Mouse (Mus musculus): ENCODE data around the gene Tmem151a. TPM values are rescaled to one million over a fixed set of nuclear protein-coding genes. Genes with fewer than 3 reads are reported as not detected.

Gene Tmem151a
- polyA plus RNA-seq, 1 experiment from 2014 or later, result 10.4 TPM

GRCm38 (mm10) chr19:5097521-5098362 lies 12.4 kb upstream of the Tmem151a start:
- no peaks in the 10 kb centered on the region for H3K27me3 ChIP-seq (ENCODE audit: control insufficient read depth, insufficient read depth, low read length)
- no peak overlapping the region for H3K27ac ChIP-seq (replicated peaks)
- H3K4me2 ChIP-seq (replicated peaks; ENCODE audit: low read depth), result peak overlapping the region; percentile 89
- peaks cover 27% of the 10 kb centered on the region for H3K36me3 ChIP-seq (ENCODE audit: control insufficient read depth, insufficient read depth, low read length)
- no peaks in the 10 kb centered on the region for H3K9me3 ChIP-seq (ENCODE audit: control insufficient read depth, low read length)
- 4% methylated on average over 23 of the region's 31 CpGs for WGBS
- H3K9ac ChIP-seq (ENCODE audit: low read length), result peak overlapping the region; percentile 67
- TF ChIP-seq CTCF (IDR thresholded peaks at IDR 0.05; ENCODE audit: low read depth) (no peak), EP300 (optimal IDR thresholded peaks at IDR 0.05) (no peak)
- 0 out of 2 replicates have a peak, but pooled peaks cover 5% of the 10 kb centered on the region for H3K4me1 ChIP-seq (replicated peaks; ENCODE audit: control insufficient read depth, insufficient read depth)
- peak overlapping the region; percentile 44 for H3K4me3 ChIP-seq (ENCODE audit: low read depth, low read length)
- ATAC-seq (ENCODE audit: low FRiP score, low TSS enrichment), result no peak
- DNase-seq (ENCODE audit: low spot score), result peak; percentile 20

- no peaks in the 10 kb centered on the region for H3K9me3 ChIP-seq (ENCODE audit: control insufficient read depth, low read length)
- DNase-seq (ENCODE audit: low spot score), result peak; percentile 24
- no peak for TF ChIP-seq CTCF (IDR thresholded peaks at IDR 0.05; ENCODE audit: low read depth)
- no peak for TF ChIP-seq EP300 (optimal IDR thresholded peaks at IDR 0.05)
- 0 out of 2 replicates have a peak, but pooled peaks cover 5% of the 10 kb centered on the region for H3K4me1 ChIP-seq (replicated peaks; ENCODE audit: control insufficient read depth, insufficient read depth)
- no peak overlapping the region for H3K4me2 ChIP-seq (replicated peaks; ENCODE audit: low read depth)
- H3K36me3 ChIP-seq (ENCODE audit: control insufficient read depth, insufficient read depth, low read length), result peaks cover 27% of the 10 kb centered on the region
- 11% methylated on average over 9 of the region's 9 CpGs for WGBS
- no peak overlapping the region for H3K27ac ChIP-seq (replicated peaks)
- no peak for ATAC-seq (ENCODE audit: low FRiP score, low TSS enrichment)
- no peak overlapping the region for H3K9ac ChIP-seq (ENCODE audit: low read length)
- no peaks in the 10 kb centered on the region for H3K27me3 ChIP-seq (ENCODE audit: control insufficient read depth, insufficient read depth, low read length)
- H3K4me3 ChIP-seq (ENCODE audit: low read depth, low read length), result no peak overlapping the region
Measured at GRCm38 (mm10) chr19:5095887-5096474, 10.7 kb upstream of the Tmem151a start.

- TF ChIP-seq EP300 (optimal IDR thresholded peaks at IDR 0.05) (no peak), CTCF (IDR thresholded peaks at IDR 0.05; ENCODE audit: low read depth) (no peak)
- Histone ChIP-seq H3K4me2 (replicated peaks; ENCODE audit: low read depth) (no peak overlapping the region), H3K27me3 (ENCODE audit: control insufficient read depth, insufficient read depth, low read length) (no peaks in the 10 kb centered on the region), H3K4me1 (replicated peaks; ENCODE audit: control insufficient read depth, insufficient read depth) (0 out of 2 replicates have a peak, but pooled peaks cover 5% of the 10 kb centered on the region), H3K36me3 (ENCODE audit: control insufficient read depth, insufficient read depth, low read length) (peaks cover 21% of the 10 kb centered on the region), H3K9me3 (ENCODE audit: control insufficient read depth, low read length) (no peaks in the 10 kb centered on the region), H3K9ac (ENCODE audit: low read length) (no peak overlapping the region), H3K4me3 (ENCODE audit: low read depth, low read length) (no peak overlapping the region), H3K27ac (replicated peaks) (no peak overlapping the region)
- ATAC-seq (ENCODE audit: low FRiP score, low TSS enrichment), result no peak
- 43% methylated on average over 11 of the region's 11 CpGs for whole genome bisulfite sequencing
- no peak for DNase-seq (ENCODE audit: low spot score)
Measured at GRCm38 (mm10) chr19:5094746-5095417, 9.6 kb upstream of the Tmem151a start.

GRCm38 (mm10) chr19:5094243-5094632 lies 8.9 kb upstream of the Tmem151a start:
- peaks cover 18% of the 10 kb centered on the region for H3K36me3 ChIP-seq (ENCODE audit: control insufficient read depth, insufficient read depth, low read length)
- DNase-seq (ENCODE audit: low spot score), result peak; percentile 96
- WGBS, result under 1% methylated on average over 21 of the region's 21 CpGs

GRCm38 (mm10) chr19:5093481-5094242 lies 8.3 kb upstream of the Tmem151a start:
- TF ChIP-seq CTCF (IDR thresholded peaks at IDR 0.05; ENCODE audit: low read depth) (no peak), EP300 (optimal IDR thresholded peaks at IDR 0.05) (no peak)

More at GRCm38 (mm10) chr19:5094243-5094632, 8.9 kb upstream of the Tmem151a start:
- no peak overlapping the region for H3K27ac ChIP-seq (replicated peaks)
- H3K4me1 ChIP-seq (replicated peaks; ENCODE audit: control insufficient read depth, insufficient read depth), result peaks cover 6% of the 10 kb centered on the region; the same call in 1 of the 2 replicates
- no peak overlapping the region for H3K4me2 ChIP-seq (replicated peaks; ENCODE audit: low read depth)
- H3K9me3 ChIP-seq (ENCODE audit: control insufficient read depth, low read length), result no peaks in the 10 kb centered on the region
- no peaks in the 10 kb centered on the region for H3K27me3 ChIP-seq (ENCODE audit: control insufficient read depth, insufficient read depth, low read length)
- H3K9ac ChIP-seq (ENCODE audit: low read length), result no peak overlapping the region
- ATAC-seq (ENCODE audit: low FRiP score, low TSS enrichment), result peak; percentile 58
- TF ChIP-seq CTCF (IDR thresholded peaks at IDR 0.05; ENCODE audit: low read depth) (peak; percentile 96), EP300 (optimal IDR thresholded peaks at IDR 0.05) (no peak)
- H3K4me3 ChIP-seq (ENCODE audit: low read depth, low read length), result no peak overlapping the region

More at GRCm38 (mm10) chr19:5093481-5094242, 8.3 kb upstream of the Tmem151a start:
- 76% methylated on average over 12 of the region's 12 CpGs for WGBS
- no peak overlapping the region for H3K4me3 ChIP-seq (ENCODE audit: low read depth, low read length)
- ATAC-seq (ENCODE audit: low FRiP score, low TSS enrichment) (no peak), DNase-seq (ENCODE audit: low spot score) (no peak)
- peaks cover 8% of the 10 kb centered on the region; the same call in 1 of the 2 replicates for H3K4me1 ChIP-seq (replicated peaks; ENCODE audit: control insufficient read depth, insufficient read depth)
- peaks cover 18% of the 10 kb centered on the region for H3K36me3 ChIP-seq (ENCODE audit: control insufficient read depth, insufficient read depth, low read length)
- H3K27ac ChIP-seq (replicated peaks), result no peak overlapping the region
- H3K9me3 ChIP-seq (ENCODE audit: control insufficient read depth, low read length), result no peaks in the 10 kb centered on the region
- no peaks in the 10 kb centered on the region for H3K27me3 ChIP-seq (ENCODE audit: control insufficient read depth, insufficient read depth, low read length)
- no peak overlapping the region for H3K4me2 ChIP-seq (replicated peaks; ENCODE audit: low read depth)
- no peak overlapping the region for H3K9ac ChIP-seq (ENCODE audit: low read length)

Measured in stomach, postnatal 0 days (tissue).